Mouse (Mus musculus) liver, postnatal 0 days (tissue): ENCODE results near the gene Entr1.

ENCODE experiments used
- CTCF ChIP-seq: sonication (generic); IDR thresholded peaks from 2 replicates; pipeline ENCODE4 v1.5.1; 2016; ENCODE audit warnings: antibody characterized with exemption, low read depth
- EP300 ChIP-seq: IDR thresholded peaks from 2 replicates; pipeline ENCODE4 v1.6.1; 2016; ENCODE audit warnings: antibody characterized with exemption, low read depth, mild to moderate bottlenecking

DNA sequence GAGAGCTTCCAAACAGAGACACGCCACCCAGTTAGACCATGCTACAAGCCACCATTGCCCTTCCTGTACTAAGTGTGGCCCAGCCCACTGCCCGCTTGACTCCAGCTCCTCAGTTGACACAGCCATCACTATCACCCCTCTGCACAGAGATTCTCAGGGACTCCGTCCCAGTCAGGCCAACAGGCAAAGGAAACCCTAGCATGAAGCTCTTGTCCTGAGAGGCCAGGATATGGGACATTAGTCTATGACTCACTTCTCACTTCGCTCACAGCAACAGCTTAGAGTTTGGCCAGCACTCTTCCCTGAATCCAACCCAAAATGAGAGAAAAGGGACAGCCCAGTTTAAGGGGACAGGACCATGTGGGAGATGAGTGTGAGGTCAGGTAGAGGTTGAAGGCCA lies 34.7 kb downstream of the Entr1 start:
- TF ChIP-seq CTCF (no peak), EP300 (no peak)
